Mouse (Mus musculus): ENCODE measurements at regions not wholly inside any gene's neighbourhood (a gene's known extent, or its start where the extent isn't known, plus 50 kb on each side); places are given as distances from the start of the nearest gene placed in this dataset.

DNA sequence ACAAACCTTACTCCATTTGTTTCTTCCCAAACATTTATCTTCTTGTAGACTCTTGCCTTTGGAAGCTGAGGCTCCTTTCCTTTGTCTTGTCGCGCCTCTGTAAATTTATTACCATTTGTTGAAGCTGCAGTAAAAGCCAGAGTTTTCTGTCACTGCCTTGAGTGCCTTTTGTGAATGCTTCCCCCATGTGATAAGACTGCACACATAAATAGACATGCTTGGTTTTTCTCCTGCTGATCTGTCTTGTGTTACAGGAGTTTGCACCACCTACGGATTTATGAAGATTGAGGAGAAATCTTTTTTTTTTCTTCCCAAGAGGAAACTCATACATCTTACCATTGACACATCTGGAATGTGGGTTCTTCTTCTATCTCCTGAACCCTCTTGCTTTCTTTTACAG is 222.2 kb upstream of the Kif2a start:
- no peaks in the 10 kb centered on the region for H3K9me3 ChIP-seq (replicated peaks; ENCODE audit: control insufficient read depth, low read length)
- H3K27me3 ChIP-seq (ENCODE audit: control insufficient read depth, insufficient read depth, low read length): no peaks in the 10 kb centered on the region
- H3K36me3 ChIP-seq (ENCODE audit: control insufficient read depth, insufficient read depth, low read length): no peaks in the 10 kb centered on the region
- no peak overlapping the region for H3K9ac ChIP-seq (ENCODE audit: low read length)
- H3K27ac ChIP-seq (ENCODE audit: low read length): no peak overlapping the region
- H3K4me2 ChIP-seq (ENCODE audit: low read depth, low read length): no peak overlapping the region
- no peak overlapping the region for H3K4me3 ChIP-seq (replicated peaks; ENCODE audit: low read length)
- WGBS: 41% methylated on average over 3 of the region's 3 CpGs
- no peak for ATAC-seq (ENCODE audit: insufficient read depth, low FRiP score)
- peaks cover 9% of the 10 kb centered on the region; the same call in 1 of the 2 replicates for H3K4me1 ChIP-seq (ENCODE audit: control insufficient read depth, insufficient read depth, low read length)

DNA sequence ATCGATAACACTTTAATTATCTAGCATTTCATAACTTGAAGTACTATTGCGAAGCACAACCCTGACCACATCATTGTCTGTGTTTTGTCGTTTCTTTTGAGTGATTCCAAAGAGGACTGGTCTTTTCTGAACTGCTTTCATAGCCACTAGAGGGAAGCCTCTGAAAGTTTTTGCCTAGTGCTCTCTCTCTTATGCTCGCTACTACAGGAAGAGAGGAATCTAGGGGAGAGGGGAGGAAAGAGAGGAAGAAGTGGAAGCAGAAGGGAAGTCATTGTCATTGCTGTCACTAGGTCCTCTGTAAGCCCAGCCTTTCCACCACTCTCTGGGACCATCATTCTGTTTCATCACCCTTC is 217.1 kb upstream of the Kif2a start:
- peak overlapping the region; percentile 36 for H3K27ac ChIP-seq (ENCODE audit: low read length)
- no peaks in the 10 kb centered on the region for H3K27me3 ChIP-seq (ENCODE audit: control insufficient read depth, insufficient read depth, low read length)
- H3K4me2 ChIP-seq (ENCODE audit: low read depth, low read length): no peak overlapping the region
- WGBS: 31% methylated on average over 4 of the region's 4 CpGs
- H3K4me3 ChIP-seq (replicated peaks; ENCODE audit: low read length): no peak overlapping the region
- H3K36me3 ChIP-seq (ENCODE audit: control insufficient read depth, insufficient read depth, low read length): no peaks in the 10 kb centered on the region
- ATAC-seq (ENCODE audit: insufficient read depth, low FRiP score): peak; percentile 47; the same call in 1 of the 2 replicates
- peaks cover 12% of the 10 kb centered on the region; the same call in 1 of the 2 replicates for H3K4me1 ChIP-seq (ENCODE audit: control insufficient read depth, insufficient read depth, low read length)
- H3K9ac ChIP-seq (ENCODE audit: low read length): no peak overlapping the region
- H3K9me3 ChIP-seq (replicated peaks; ENCODE audit: control insufficient read depth, low read length): no peaks in the 10 kb centered on the region

DNA sequence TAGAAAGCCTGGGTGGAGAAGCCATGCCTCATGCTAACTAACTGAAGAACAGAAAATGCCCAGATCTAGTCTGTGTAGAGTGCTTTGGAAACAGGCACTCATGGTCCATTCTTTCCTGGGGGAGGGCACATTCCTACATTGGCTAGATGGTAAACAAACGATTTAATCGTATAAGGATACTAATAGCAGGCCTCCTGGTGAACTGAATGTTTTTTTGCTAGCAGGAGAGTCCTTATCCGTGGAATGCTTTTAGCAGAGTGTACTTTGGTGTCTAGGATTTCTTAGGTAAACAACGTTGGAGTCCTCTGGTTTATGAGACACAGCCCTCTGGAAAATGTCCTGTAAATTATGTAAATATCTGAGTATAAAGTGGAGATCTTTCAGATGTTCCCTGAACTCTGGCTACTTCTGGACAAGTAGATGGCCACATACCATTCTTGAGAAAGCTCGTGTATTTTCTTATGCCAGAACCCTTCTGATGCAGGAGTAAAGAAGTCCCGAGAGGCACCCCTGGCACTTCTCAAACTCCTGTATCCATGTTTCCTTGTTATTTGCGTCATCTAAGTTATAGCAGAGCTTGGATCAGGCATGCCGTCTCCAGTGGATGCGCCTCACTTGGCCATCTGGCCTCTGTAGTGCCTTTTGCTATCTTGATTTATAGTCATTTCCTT is 216.6 kb upstream of the Kif2a start:
- peaks cover 12% of the 10 kb centered on the region; the same call in 1 of the 2 replicates for H3K4me1 ChIP-seq (ENCODE audit: control insufficient read depth, insufficient read depth, low read length)
- H3K27me3 ChIP-seq (ENCODE audit: control insufficient read depth, insufficient read depth, low read length): no peaks in the 10 kb centered on the region
- no peaks in the 10 kb centered on the region for H3K9me3 ChIP-seq (replicated peaks; ENCODE audit: control insufficient read depth, low read length)
- ATAC-seq (ENCODE audit: insufficient read depth, low FRiP score): peak; percentile 73; the same call in 1 of the 2 replicates
- H3K27ac ChIP-seq (ENCODE audit: low read length): peak overlapping the region; percentile 64
- no peak overlapping the region for H3K9ac ChIP-seq (ENCODE audit: low read length)
- no peak overlapping the region for H3K4me3 ChIP-seq (replicated peaks; ENCODE audit: low read length)
- WGBS: 21% methylated on average over 9 of the region's 9 CpGs
- H3K4me2 ChIP-seq (ENCODE audit: low read depth, low read length): no peak overlapping the region
- H3K36me3 ChIP-seq (ENCODE audit: control insufficient read depth, insufficient read depth, low read length): no peaks in the 10 kb centered on the region

DNA sequence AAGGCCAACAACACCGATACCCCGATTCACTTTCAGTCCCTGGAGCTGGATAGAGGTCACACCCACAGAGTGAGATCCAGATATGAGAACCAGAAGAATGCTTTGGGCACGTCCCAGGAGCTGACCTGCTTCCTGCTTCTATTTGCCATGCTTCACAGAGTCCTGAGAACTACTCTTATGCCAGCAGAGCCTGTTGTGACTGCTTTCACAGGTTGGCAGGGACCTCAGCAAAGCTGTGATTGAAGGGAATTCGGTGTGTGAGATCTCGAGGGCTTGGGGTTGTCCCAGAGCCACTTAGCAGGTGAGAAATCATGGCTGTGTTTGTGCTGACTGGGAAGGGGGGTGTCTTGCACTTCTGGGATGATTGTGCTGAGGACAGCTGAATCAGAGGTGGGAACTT is 197.5 kb upstream of the Kif2a start:
- no peaks in the 10 kb centered on the region for H3K36me3 ChIP-seq (ENCODE audit: control insufficient read depth, insufficient read depth, low read length)
- no peak overlapping the region for H3K9ac ChIP-seq (ENCODE audit: low read length)
- H3K4me2 ChIP-seq (ENCODE audit: low read depth, low read length): no peak overlapping the region
- H3K4me3 ChIP-seq (replicated peaks; ENCODE audit: low read length): no peak overlapping the region
- no peak overlapping the region for H3K27ac ChIP-seq (ENCODE audit: low read length)
- no peaks in the 10 kb centered on the region for H3K4me1 ChIP-seq (ENCODE audit: control insufficient read depth, insufficient read depth, low read length)
- 53% methylated on average over 5 of the region's 5 CpGs for WGBS
- no peaks in the 10 kb centered on the region for H3K9me3 ChIP-seq (replicated peaks; ENCODE audit: control insufficient read depth, low read length)
- no peak for ATAC-seq (ENCODE audit: insufficient read depth, low FRiP score)
- H3K27me3 ChIP-seq (ENCODE audit: control insufficient read depth, insufficient read depth, low read length): no peaks in the 10 kb centered on the region

DNA sequence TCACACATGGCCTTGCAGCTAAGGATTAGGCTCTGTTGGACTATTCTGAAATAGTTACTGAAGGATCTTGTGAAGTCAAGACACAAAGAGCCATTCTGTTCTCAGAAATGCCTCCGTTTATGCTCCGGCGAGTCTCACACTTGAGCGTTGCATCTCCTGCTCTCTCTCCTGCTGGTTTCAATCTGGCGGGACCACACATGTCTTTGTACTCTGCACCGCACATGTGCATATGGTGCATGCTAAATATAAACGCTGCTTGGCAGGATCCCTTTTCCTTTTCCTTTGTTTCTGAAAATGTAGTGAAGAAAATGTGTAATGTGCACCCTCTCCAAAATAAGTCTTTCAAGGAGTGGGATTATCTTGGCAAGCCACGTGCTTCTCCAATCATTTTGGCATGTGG is 196.4 kb upstream of the Kif2a start:
- H3K9me3 ChIP-seq (replicated peaks; ENCODE audit: control insufficient read depth, low read length): no peaks in the 10 kb centered on the region
- no peak overlapping the region for H3K4me3 ChIP-seq (replicated peaks; ENCODE audit: low read length)
- no peak overlapping the region for H3K9ac ChIP-seq (ENCODE audit: low read length)
- no peaks in the 10 kb centered on the region for H3K27me3 ChIP-seq (ENCODE audit: control insufficient read depth, insufficient read depth, low read length)
- WGBS: 57% methylated on average over 8 of the region's 8 CpGs
- no peak overlapping the region for H3K4me2 ChIP-seq (ENCODE audit: low read depth, low read length)
- H3K4me1 ChIP-seq (ENCODE audit: control insufficient read depth, insufficient read depth, low read length): no peaks in the 10 kb centered on the region
- H3K36me3 ChIP-seq (ENCODE audit: control insufficient read depth, insufficient read depth, low read length): no peaks in the 10 kb centered on the region
- ATAC-seq (ENCODE audit: insufficient read depth, low FRiP score): no peak
- H3K27ac ChIP-seq (ENCODE audit: low read length): no peak overlapping the region

DNA sequence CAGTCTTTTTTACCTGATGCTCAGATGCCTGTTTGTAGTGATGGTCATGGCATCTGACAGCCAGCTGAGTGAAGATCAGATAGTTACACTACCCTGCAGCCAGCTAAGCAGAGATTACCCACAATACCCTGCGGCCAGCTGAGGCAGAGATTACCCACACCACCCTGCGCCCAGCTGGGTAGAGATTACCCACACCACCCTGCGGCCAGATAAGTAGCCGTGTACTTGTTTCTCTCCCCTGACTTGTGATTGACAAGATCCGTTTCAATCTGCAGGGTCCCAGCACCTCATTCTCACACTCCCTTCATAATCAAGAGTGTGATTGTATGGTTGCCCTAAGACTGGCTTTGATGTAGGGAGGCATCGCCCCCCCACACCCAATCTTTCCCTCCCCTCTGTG is 195.9 kb upstream of the Kif2a start:
- Histone ChIP-seq H3K4me1 (ENCODE audit: control insufficient read depth, insufficient read depth, low read length) (no peaks in the 10 kb centered on the region), H3K4me3 (replicated peaks; ENCODE audit: low read length) (no peak overlapping the region), H3K36me3 (ENCODE audit: control insufficient read depth, insufficient read depth, low read length) (no peaks in the 10 kb centered on the region), H3K27me3 (ENCODE audit: control insufficient read depth, insufficient read depth, low read length) (no peaks in the 10 kb centered on the region), H3K9ac (ENCODE audit: low read length) (no peak overlapping the region), H3K27ac (ENCODE audit: low read length) (no peak overlapping the region), H3K4me2 (ENCODE audit: low read depth, low read length) (no peak overlapping the region), H3K9me3 (replicated peaks; ENCODE audit: control insufficient read depth, low read length) (no peaks in the 10 kb centered on the region)
- ATAC-seq (ENCODE audit: insufficient read depth, low FRiP score): no peak
- 80% methylated on average over 6 of the region's 6 CpGs for WGBS

DNA sequence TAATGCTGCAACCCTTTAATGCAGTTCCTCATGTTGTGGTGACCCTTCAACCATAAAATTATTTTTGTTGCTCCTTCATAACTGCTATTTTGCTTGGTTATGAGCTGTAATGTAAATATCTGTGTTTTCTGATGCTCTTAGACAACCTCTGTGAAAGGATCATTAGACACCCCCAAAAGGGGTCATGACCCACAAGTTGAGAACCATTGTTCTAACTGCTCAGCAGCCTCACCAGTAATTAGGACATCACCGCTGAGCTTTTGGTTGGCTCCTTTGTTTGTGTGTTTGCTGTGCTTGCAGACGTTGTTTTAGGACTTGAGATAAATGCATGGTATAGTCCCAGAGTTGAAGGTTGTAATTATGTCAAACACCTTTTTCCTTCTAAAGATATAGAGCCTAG is 191.4 kb upstream of the Kif2a start:
- H3K36me3 ChIP-seq (ENCODE audit: control insufficient read depth, insufficient read depth, low read length): no peaks in the 10 kb centered on the region
- H3K27ac ChIP-seq (ENCODE audit: low read length): no peak overlapping the region
- 40% methylated on average over 2 of the region's 2 CpGs for WGBS
- H3K27me3 ChIP-seq (ENCODE audit: control insufficient read depth, insufficient read depth, low read length): no peaks in the 10 kb centered on the region
- ATAC-seq (ENCODE audit: insufficient read depth, low FRiP score): no peak
- H3K4me2 ChIP-seq (ENCODE audit: low read depth, low read length): no peak overlapping the region
- no peak overlapping the region for H3K4me3 ChIP-seq (replicated peaks; ENCODE audit: low read length)
- H3K9me3 ChIP-seq (replicated peaks; ENCODE audit: control insufficient read depth, low read length): no peaks in the 10 kb centered on the region
- no peak overlapping the region for H3K9ac ChIP-seq (ENCODE audit: low read length)
- no peaks in the 10 kb centered on the region for H3K4me1 ChIP-seq (ENCODE audit: control insufficient read depth, insufficient read depth, low read length)

DNA sequence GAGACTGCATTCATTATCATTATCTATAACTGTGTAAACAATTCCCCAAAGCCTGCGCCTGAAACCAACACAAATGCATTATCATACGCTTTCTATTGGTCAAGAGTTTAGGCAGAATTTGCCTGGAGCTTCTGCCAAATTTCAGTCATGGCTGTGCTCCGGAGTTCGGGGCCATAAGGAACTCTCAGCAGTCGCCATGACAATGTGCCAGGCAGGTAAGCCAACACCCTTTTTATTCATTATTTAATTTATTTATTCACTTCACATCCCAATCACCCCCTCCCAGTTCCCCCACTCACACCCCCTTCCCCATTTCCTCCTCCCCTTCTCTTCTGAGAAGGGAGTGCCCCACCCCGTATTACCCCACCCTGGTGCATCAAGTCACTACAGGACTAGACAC is 188.8 kb upstream of the Kif2a start:
- no peak overlapping the region for H3K4me3 ChIP-seq (replicated peaks; ENCODE audit: low read length)
- H3K36me3 ChIP-seq (ENCODE audit: control insufficient read depth, insufficient read depth, low read length): no peaks in the 10 kb centered on the region
- H3K4me1 ChIP-seq (ENCODE audit: control insufficient read depth, insufficient read depth, low read length): 0 out of 2 replicates have a peak, but pooled peaks cover 4% of the 10 kb centered on the region
- WGBS: 62% methylated on average over 6 of the region's 6 CpGs
- ATAC-seq (ENCODE audit: insufficient read depth, low FRiP score): no peak
- no peak overlapping the region for H3K4me2 ChIP-seq (ENCODE audit: low read depth, low read length)
- H3K9ac ChIP-seq (ENCODE audit: low read length): no peak overlapping the region
- no peaks in the 10 kb centered on the region for H3K9me3 ChIP-seq (replicated peaks; ENCODE audit: control insufficient read depth, low read length)
- H3K27me3 ChIP-seq (ENCODE audit: control insufficient read depth, insufficient read depth, low read length): no peaks in the 10 kb centered on the region
- H3K27ac ChIP-seq (ENCODE audit: low read length): no peak overlapping the region

DNA sequence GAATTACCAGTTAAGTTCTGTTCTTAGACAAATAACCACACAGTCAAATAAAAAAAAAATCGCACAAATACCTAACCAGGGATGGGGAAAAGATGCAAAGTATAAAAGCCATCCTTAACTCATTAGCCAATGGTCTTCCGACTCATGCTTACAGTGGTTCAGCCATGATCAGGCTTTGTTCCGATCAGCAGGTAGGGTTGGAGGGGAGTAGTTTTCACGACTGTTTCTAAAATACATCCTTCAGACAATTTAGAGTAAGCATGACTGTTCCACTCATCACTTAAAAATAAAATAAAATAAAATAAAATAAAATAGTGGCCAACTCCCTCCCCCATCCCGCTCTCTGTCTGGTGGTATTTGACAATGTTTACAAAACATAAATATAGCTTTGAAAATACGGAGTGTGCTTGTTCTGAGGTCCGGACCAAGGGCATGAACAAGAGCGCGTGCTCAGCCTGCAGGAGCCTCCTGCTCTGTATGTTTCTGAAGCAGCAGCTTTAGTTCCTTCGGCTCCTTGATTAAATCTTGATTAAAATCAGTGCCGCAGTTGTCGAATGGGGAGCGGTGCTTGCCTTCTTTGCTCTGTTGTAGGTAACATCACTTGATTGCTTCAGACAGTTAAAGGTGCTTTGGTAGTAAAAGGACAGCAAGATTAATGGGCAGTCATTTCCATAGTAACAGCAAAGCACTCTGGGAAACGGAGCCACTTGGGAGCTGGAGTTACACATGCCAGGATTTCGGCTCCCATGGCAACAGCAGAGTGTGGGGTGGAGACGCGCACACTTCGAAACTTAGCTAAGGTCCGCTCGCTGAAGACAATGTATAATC is 185.6 kb upstream of the Kif2a start:
- Histone ChIP-seq H3K27me3 (ENCODE audit: control insufficient read depth, insufficient read depth, low read length) (no peaks in the 10 kb centered on the region), H3K9ac (ENCODE audit: low read length) (0 out of 2 replicates have a peak overlapping the region, but pooled peaks have one; percentile 16), H3K27ac (ENCODE audit: low read length) (no peak overlapping the region), H3K36me3 (ENCODE audit: control insufficient read depth, insufficient read depth, low read length) (no peaks in the 10 kb centered on the region), H3K4me3 (replicated peaks; ENCODE audit: low read length) (peak overlapping the region; percentile 38), H3K4me2 (ENCODE audit: low read depth, low read length) (peak overlapping the region; percentile 56), H3K9me3 (replicated peaks; ENCODE audit: control insufficient read depth, low read length) (no peaks in the 10 kb centered on the region), H3K4me1 (ENCODE audit: control insufficient read depth, insufficient read depth, low read length) (0 out of 2 replicates have a peak, but pooled peaks cover 4% of the 10 kb centered on the region)
- ATAC-seq (ENCODE audit: insufficient read depth, low FRiP score): peak; percentile 86
- 36% methylated on average over 20 of the region's 20 CpGs for WGBS
